Mouse (Mus musculus) neural tube, embryonic 15.5 days (tissue): ENCODE results near the gene Tmprss3. TPM values are rescaled to one million over a fixed set of nuclear protein-coding genes. Genes with fewer than 3 reads are reported as not detected.

ENCODE experiments used
- ATAC-seq: fragments of 200-750 bp; cut with Nextera tagmentation; 2 replicates; pipeline ENCODE4 v1.8.0; 2017; ENCODE audit warnings: mild to moderate bottlenecking, moderate TSS enrichment, moderate library complexity; ENCODE audit not compliant: low FRiP score
- H3K27ac ChIP-seq: fragments of 300-500 bp; sonication (generic); replicated peaks from 2 replicates; pipeline ENCODE4 v1.5.1; 2015; ENCODE audit warnings: mild to moderate bottlenecking, inconsistent platforms
- H3K27me3 ChIP-seq: fragments of 300-500 bp; sonication (generic); replicated peaks from 2 replicates; pipeline ENCODE4 v1.6.1; 2015; ENCODE audit warnings: inconsistent platforms
- H3K36me3 ChIP-seq: fragments of 300-500 bp; sonication (generic); 2 replicates; pipeline ENCODE4 v1.6.1; 2015; ENCODE audit warnings: inconsistent platforms
- H3K4me1 ChIP-seq: fragments of 300-500 bp; sonication (generic); 2 replicates; pipeline ENCODE4 v1.6.1; 2015; ENCODE audit warnings: inconsistent platforms
- H3K4me2 ChIP-seq: fragments of 300-500 bp; sonication (generic); 2 replicates; pipeline ENCODE4 v1.6.1; 2015; ENCODE audit warnings: inconsistent platforms, mild to moderate bottlenecking, moderate library complexity
- H3K4me3 ChIP-seq: fragments of 300-500 bp; sonication (generic); replicated peaks from 2 replicates; pipeline ENCODE4 v1.5.1; 2015; ENCODE audit warnings: mild to moderate bottlenecking, inconsistent platforms
- H3K9ac ChIP-seq: fragments of 300-500 bp; sonication (generic); replicated peaks from 2 replicates; pipeline ENCODE4 v1.6.1; 2015; ENCODE audit warnings: mild to moderate bottlenecking, inconsistent platforms
- H3K9me3 ChIP-seq: fragments of 300-500 bp; sonication (generic); replicated peaks from 2 replicates; pipeline ENCODE4 v1.6.1; 2016; ENCODE audit warnings: inconsistent platforms
- WGBS: fragments of 180-500 bp; shearing (Covaris S2); methylation state at CpG from one replicate; pipeline ENCODE4 v1.1.7; 2015; ENCODE audit warnings: mixed read lengths; 5-methylcytosine and 5-hydroxymethylcytosine counted together
- polyA plus RNA-seq: library from polyadenylated mRNA; unstranded; fragments of >200 nt; fragmentation: Nextera tagmentation; extraction: Ambion mirVana; gene quantifications from 2 replicates; pipeline ENCODE4 v1.2.1, GENCODE M21; 2015

Tmprss3 gene
- polyA plus RNA-seq, 1 experiment from 2014 or later = 0.06 TPM

- 87% methylated on average over 8 of the region's 8 CpGs for WGBS
- Histone ChIP-seq H3K4me2 (no peak overlapping the region), H3K4me3 (no peak overlapping the region), H3K9me3 (no peaks in the 10 kb centered on the region), H3K36me3 (no peaks in the 10 kb centered on the region), H3K4me1 (no peaks in the 10 kb centered on the region), H3K27me3 (no peaks in the 10 kb centered on the region), H3K27ac (no peak overlapping the region), H3K9ac (no peak overlapping the region)
- no peak for ATAC-seq
These were observed 45.0 kb downstream of the Tmprss3 start for GRCm38 (mm10) chr17:31153785-31154184.

- no peak for ATAC-seq
- Histone ChIP-seq H3K9ac (no peak overlapping the region), H3K4me2 (no peak overlapping the region), H3K27ac (no peak overlapping the region), H3K36me3 (no peaks in the 10 kb centered on the region), H3K4me3 (no peak overlapping the region), H3K9me3 (no peaks in the 10 kb centered on the region), H3K27me3 (no peaks in the 10 kb centered on the region), H3K4me1 (no peaks in the 10 kb centered on the region)
- WGBS = 85% methylated on average over 9 of the region's 9 CpGs
These were observed 45.7 kb downstream of the Tmprss3 start for GRCm38 (mm10) chr17:31152966-31153499.

- Histone ChIP-seq H3K4me2 (no peak overlapping the region), H3K4me3 (no peak overlapping the region), H3K9me3 (no peaks in the 10 kb centered on the region), H3K4me1 (no peaks in the 10 kb centered on the region), H3K9ac (no peak overlapping the region), H3K36me3 (no peaks in the 10 kb centered on the region), H3K27ac (no peak overlapping the region), H3K27me3 (no peaks in the 10 kb centered on the region)
- WGBS = 35% methylated on average over 5 of the region's 5 CpGs
- ATAC-seq = no peak
These were observed 46.3 kb downstream of the Tmprss3 start for GRCm38 (mm10) chr17:31152512-31152911.

GRCm38 (mm10) chr17:31145998-31146397, 52.8 kb downstream of the Tmprss3 start:
- Histone ChIP-seq H3K4me1 (0 out of 2 replicates have a peak, but pooled peaks cover 2% of the 10 kb centered on the region), H3K27me3 (no peaks in the 10 kb centered on the region), H3K36me3 (no peaks in the 10 kb centered on the region), H3K9me3 (no peaks in the 10 kb centered on the region), H3K9ac (no peak overlapping the region), H3K4me3 (no peak overlapping the region), H3K4me2 (no peak overlapping the region), H3K27ac (no peak overlapping the region)
- no peak for ATAC-seq
- WGBS = 84% methylated on average over 9 of the region's 9 CpGs

GRCm38 (mm10) chr17:31144040-31145037, 54.4 kb downstream of the Tmprss3 start, which contains the start of gene Tff2:
Gene Tff2 (minus strand): TSS chr17:31144282.
- no peaks in the 10 kb centered on the region for H3K9me3 ChIP-seq
- no peak within 1 kb of the TSS for H3K4me3 ChIP-seq
- H3K9ac ChIP-seq = no peak within 1 kb of the TSS
- H3K4me1 ChIP-seq = 0 out of 2 replicates have a peak, but pooled peaks cover 2% of the 10 kb centered on the region
- H3K27ac ChIP-seq = no peak within 1 kb of the TSS
- no peaks in the 10 kb centered on the region for H3K27me3 ChIP-seq
- WGBS = 58% methylated on average over 15 of the region's 15 CpGs
- H3K4me2 ChIP-seq = no peak within 1 kb of the TSS
- no peaks in the 10 kb centered on the region for H3K36me3 ChIP-seq
- ATAC-seq = no peak

GRCm38 (mm10) chr17:31142116-31142515, 56.7 kb downstream of the Tmprss3 start:
- Histone ChIP-seq H3K36me3 (no peaks in the 10 kb centered on the region), H3K4me2 (no peak overlapping the region), H3K9ac (no peak overlapping the region), H3K27me3 (no peaks in the 10 kb centered on the region), H3K9me3 (no peaks in the 10 kb centered on the region), H3K4me3 (no peak overlapping the region), H3K4me1 (0 out of 2 replicates have a peak, but pooled peaks cover 2% of the 10 kb centered on the region), H3K27ac (no peak overlapping the region)
- 94% methylated on average over 7 of the region's 7 CpGs for WGBS
- ATAC-seq = no peak

- Histone ChIP-seq H3K4me3 (no peak overlapping the region), H3K27me3 (no peaks in the 10 kb centered on the region), H3K9me3 (no peaks in the 10 kb centered on the region), H3K27ac (no peak overlapping the region), H3K4me2 (no peak overlapping the region), H3K4me1 (no peaks in the 10 kb centered on the region), H3K36me3 (no peaks in the 10 kb centered on the region), H3K9ac (no peak overlapping the region)
- no peak for ATAC-seq
- 21% methylated on average over 5 of the region's 5 CpGs for WGBS
These were observed 60.4 kb downstream of the Tmprss3 start for GRCm38 (mm10) chr17:31138398-31138797.

GRCm38 (mm10) chr17:31136821-31137220, 62.0 kb downstream of the Tmprss3 start:
- 97% methylated on average over 1 of the region's 1 CpGs for WGBS
- H3K4me2 ChIP-seq = no peak overlapping the region
- no peak for ATAC-seq
- H3K36me3 ChIP-seq = no peaks in the 10 kb centered on the region
- no peaks in the 10 kb centered on the region for H3K4me1 ChIP-seq
- no peaks in the 10 kb centered on the region for H3K9me3 ChIP-seq
- H3K27ac ChIP-seq = no peak overlapping the region
- H3K27me3 ChIP-seq = no peaks in the 10 kb centered on the region
- H3K9ac ChIP-seq = no peak overlapping the region
- no peak overlapping the region for H3K4me3 ChIP-seq

GRCm38 (mm10) chr17:31136291-31136690, 62.5 kb downstream of the Tmprss3 start:
- WGBS = 83% methylated on average over 3 of the region's 3 CpGs
- Histone ChIP-seq H3K9me3 (no peaks in the 10 kb centered on the region), H3K9ac (no peak overlapping the region), H3K4me1 (no peaks in the 10 kb centered on the region), H3K4me2 (no peak overlapping the region), H3K27ac (no peak overlapping the region), H3K36me3 (no peaks in the 10 kb centered on the region), H3K4me3 (no peak overlapping the region), H3K27me3 (no peaks in the 10 kb centered on the region)
- no peak for ATAC-seq

GRCm38 (mm10) chr17:31134913-31135312, 63.9 kb downstream of the Tmprss3 start:
- ATAC-seq = no peak
- Histone ChIP-seq H3K27ac (no peak overlapping the region), H3K9ac (no peak overlapping the region), H3K36me3 (no peaks in the 10 kb centered on the region), H3K4me3 (no peak overlapping the region), H3K4me1 (no peaks in the 10 kb centered on the region), H3K4me2 (no peak overlapping the region), H3K27me3 (no peaks in the 10 kb centered on the region), H3K9me3 (no peaks in the 10 kb centered on the region)
- WGBS = 77% methylated on average over 6 of the region's 6 CpGs

- no peaks in the 10 kb centered on the region for H3K4me1 ChIP-seq
- no peak overlapping the region for H3K4me2 ChIP-seq
- no peak overlapping the region for H3K9ac ChIP-seq
- no peak for ATAC-seq
- H3K36me3 ChIP-seq = no peaks in the 10 kb centered on the region
- WGBS = 81% methylated on average over 15 of the region's 15 CpGs
- H3K9me3 ChIP-seq = no peaks in the 10 kb centered on the region
- no peak overlapping the region for H3K27ac ChIP-seq
- H3K27me3 ChIP-seq = no peaks in the 10 kb centered on the region
- H3K4me3 ChIP-seq = no peak overlapping the region
These were observed 65.0 kb downstream of the Tmprss3 start for GRCm38 (mm10) chr17:31133776-31134175.

GRCm38 (mm10) chr17:31131269-31131821, 67.4 kb downstream of the Tmprss3 start:
- no peak for ATAC-seq
- WGBS = 89% methylated on average over 10 of the region's 10 CpGs
- Histone ChIP-seq H3K4me2 (no peak overlapping the region), H3K9ac (no peak overlapping the region), H3K27me3 (no peaks in the 10 kb centered on the region), H3K27ac (no peak overlapping the region), H3K4me3 (no peak overlapping the region), H3K4me1 (no peaks in the 10 kb centered on the region), H3K9me3 (no peaks in the 10 kb centered on the region), H3K36me3 (no peaks in the 10 kb centered on the region)
